Mouse (Mus musculus) urinary bladder, postnatal 10 days (tissue): ENCODE results near the gene Cwf19l2.
"Not testable (repeated sequence)": the region's sequence is repeated elsewhere in the genome, so short reads cannot be mapped to it uniquely, and the experiment has no call there.

Source experiments
- DNase-seq: peaks from one replicate; pipeline ENCODE4 v3.0.0; 2022; ENCODE audit warnings: low spot score

The Cwf19l2 gene

DNA sequence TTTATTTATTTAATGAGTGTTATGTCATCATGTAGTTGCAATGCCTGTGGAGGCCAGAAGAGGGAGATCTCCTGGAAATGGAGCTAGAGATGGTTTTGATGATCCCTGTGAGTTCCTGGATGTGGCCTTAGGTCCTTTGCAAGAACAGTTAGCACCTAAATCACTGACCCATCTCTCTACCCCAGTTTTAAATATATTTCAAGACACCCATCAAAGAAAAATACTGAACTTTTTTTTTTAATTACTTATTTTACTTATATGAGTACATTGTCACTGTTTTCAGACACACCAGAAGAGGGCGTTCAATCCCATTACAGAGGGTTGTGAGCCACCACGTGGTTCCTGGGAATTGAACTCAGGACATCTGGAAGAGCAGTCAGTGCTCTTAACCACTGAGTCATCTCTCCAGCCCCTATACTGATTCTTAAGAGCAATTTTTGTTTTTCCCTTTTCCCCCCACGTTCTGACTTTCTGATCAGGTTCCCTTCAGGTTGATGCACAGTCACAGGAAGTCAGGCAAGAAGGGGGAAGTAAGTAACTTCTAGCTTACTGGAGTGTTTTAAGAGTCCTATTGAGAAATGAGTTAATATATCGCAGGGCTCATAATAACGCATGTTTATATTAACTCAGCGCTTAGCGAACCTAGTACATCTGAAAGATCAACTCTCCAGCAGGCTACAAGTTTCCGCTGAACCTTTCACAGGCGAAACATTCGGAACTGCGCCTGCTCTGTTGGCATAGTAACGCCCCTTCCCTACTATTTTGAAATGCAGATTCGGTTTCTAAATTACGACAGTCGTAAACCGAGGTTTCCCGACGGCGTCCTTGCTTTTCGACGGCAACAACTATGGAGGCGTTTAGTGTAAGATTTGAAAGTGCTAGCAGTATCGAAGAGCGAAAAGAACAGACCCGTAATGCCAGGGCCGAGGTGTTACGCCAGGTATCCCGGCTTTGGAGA lies at the start of gene Cwf19l2:
Gene Cwf19l2, plus strand, starts transcription at position 342 of the 958 bp plus-strand sequence.
- DNase-seq, result no peak

GRCm38 (mm10) chr9:3376323-3376722 lies 27.1 kb upstream of the Cwf19l2 start:
- DNase-seq, result not testable (repeated sequence)

DNA sequence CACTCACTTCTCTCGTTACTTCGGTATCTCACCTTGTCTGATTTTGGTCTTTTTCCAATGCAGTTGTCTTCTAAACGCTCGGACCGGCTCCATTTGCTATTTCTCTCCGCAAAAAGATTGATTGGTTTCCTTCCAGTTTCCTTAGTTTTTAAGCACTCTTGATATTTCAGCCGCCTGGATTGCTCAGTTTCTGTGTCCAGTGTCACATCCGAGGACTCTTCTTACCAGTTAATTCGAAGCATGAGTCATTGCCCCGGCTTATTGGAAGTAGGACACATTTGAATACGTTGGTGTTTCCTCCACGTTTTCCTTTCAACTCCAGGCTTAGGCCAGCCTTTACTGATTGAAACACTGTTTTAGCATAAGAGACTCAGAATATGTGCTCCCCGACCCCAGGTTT lies 980 bp downstream of the Cwf19l2 start:
- no peak for DNase-seq

- DNase-seq, result not testable (repeated sequence)
These were observed 36.3 kb downstream of the Cwf19l2 start for GRCm38 (mm10) chr9:3439555-3440300.

DNA sequence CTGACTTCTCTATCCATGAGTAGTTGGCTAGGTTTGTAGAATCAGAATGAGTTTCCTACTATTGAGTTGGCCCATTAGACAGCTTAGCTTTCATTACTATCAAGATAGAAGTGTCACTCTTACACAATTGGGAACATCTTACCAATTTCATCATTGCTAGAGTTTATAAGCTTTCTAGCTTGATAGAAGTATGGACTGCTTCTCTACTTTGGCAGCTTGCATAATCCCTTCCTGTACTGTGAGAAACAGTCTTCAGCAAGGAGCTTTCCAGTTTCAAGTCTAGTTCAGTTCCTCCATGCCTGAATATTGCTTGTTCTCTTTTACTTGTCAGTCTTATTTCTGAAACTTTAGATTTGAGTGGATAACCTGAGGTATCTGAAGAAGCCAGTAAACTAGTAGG lies 68.5 kb downstream of the Cwf19l2 start:
- no peak for DNase-seq

GRCm38 (mm10) chr9:3518645-3519044 lies 115.3 kb downstream of the Cwf19l2 start:
- no peak for DNase-seq

GRCm38 (mm10) chr9:3519178-3519577 lies 115.8 kb downstream of the Cwf19l2 start:
- DNase-seq, result no peak

DNA sequence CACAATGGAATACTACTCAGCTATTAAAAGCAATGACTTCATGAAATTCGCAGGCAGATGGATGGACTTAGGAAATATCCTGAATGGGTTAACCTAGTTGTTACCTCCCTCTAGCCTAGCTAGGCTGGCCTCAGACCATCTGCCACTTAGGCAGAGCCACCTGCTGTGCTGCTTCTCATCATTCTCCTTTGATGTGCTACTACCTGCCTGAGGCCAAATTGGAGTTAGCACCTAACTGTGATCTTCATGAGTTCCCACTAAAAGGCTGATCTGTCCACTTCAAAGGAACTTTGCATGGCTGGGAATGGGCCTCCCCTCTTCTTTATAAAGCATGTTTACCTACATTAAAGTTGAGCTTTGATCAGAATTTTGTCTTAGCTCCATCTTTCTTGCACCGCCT lies 117.6 kb downstream of the Cwf19l2 start:
- no peak for DNase-seq
